8 mouse cellular contexts compared by ENCODE assay signal in genomic region chr19:47374440-47374839, GRCm38 (mm10).
A peak's percentile ranks its signal among the peaks of the same experiment; 100 is the strongest.
DNase-seq lines count a peak whose midpoint lies in the region; ATAC-seq lines count a peak whose summit lies in the region.

No protein-coding gene starts in this region.

- intact Hi-C loops in heart, postnatal 14 days (cut with DNase I), result no loop called here

- peak; percentile 23 for DNase-seq in right cerebral cortex, adult 18-20 months
- no peak for DNase-seq in right cerebral cortex, postnatal 36 days (ENCODE audit: low spot score in 2 of 2)
- DNase-seq in heart, postnatal 14 days, result peak; percentile 60 to 82
- DNase-seq in liver, result peak; percentile 79
- peak; percentile 80 for DNase-seq in thymus, postnatal 4 days

- ATAC-seq in activated CD4-positive, CD25-positive, alpha-beta regulatory T cell, adult 4 months, result peak; percentile 46
- ATAC-seq in common myeloid progenitor, adult 5-6 weeks (replicated peaks; ENCODE audit: low read depth, poor library complexity, severe bottlenecking), result peak; percentile 76
- peak; percentile 34 for ATAC-seq in neutrophil, adult 5-6 weeks (ENCODE audit: extremely low read depth, insufficient number of reproducible peaks, low FRiP score, poor library complexity, severe bottlenecking)

Comparison
In these comparisons a context has a peak if more than half of its experiments do, and no peak if none do; other contexts are left out.
1. DNase-seq: peak in right cerebral cortex, adult 18-20 months (single experiment), heart, postnatal 14 days (2 of 2), liver (single experiment) and thymus, postnatal 4 days (single experiment); none in right cerebral cortex, postnatal 36 days (0 of 2).
2. Peak in every context shown above with its lines, with median percentiles within 50 percentile points of each other: ATAC-seq.